Mouse (Mus musculus): Measurements from ENCODE around the gene Mtfr1l. TPM values are rescaled to one million over a fixed set of nuclear protein-coding genes. Genes with fewer than 3 reads are reported as not detected.
"Not testable (repeated sequence)": the region's sequence is repeated elsewhere in the genome, so short reads cannot be mapped to it uniquely, and the experiment has no call there.

Gene Mtfr1l
- polyA plus RNA-seq, 1 experiment from 2014 or later = 170 TPM

DNA sequence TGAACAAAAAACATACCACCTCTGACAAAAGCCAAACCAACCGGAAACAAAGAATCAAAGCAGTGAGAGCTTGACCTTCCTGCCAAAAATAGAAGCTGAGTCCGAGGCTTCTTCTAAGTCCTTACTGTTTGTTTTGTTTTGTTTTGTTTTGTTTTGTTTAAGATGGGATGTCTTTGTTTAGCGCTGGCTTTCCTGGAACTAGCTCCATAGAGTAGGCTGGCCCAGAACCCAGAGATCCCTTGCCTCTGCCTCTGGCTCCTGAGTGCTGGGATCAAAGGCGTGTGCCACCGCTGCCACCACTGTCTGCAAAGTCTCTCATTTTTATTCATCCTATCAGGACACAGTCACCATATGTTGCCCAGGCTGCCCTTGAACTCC, 39.7 kb downstream of the Mtfr1l start:
- no peak for ATAC-seq (ENCODE audit: insufficient number of reproducible peaks, insufficient read depth, low FRiP score, low read depth)
- Histone ChIP-seq H3K36me3 (ENCODE audit: control insufficient read depth, insufficient read depth, low read length) (no peaks in the 10 kb centered on the region), H3K9me3 (ENCODE audit: control insufficient read depth, low read length) (peaks cover under 1% of the 10 kb centered on the region; the same call in 1 of the 2 replicates), H3K4me2 (ENCODE audit: low read length) (no peak overlapping the region), H3K4me3 (ENCODE audit: control insufficient read depth in 1 of 2, insufficient read depth in 1 of 2, low read depth in 1 of 2, low read length in 2 of 2) (no peak overlapping the region), H3K27ac (replicated peaks in 1 of 2; ENCODE audit: control insufficient read depth in 1 of 2, insufficient read depth in 1 of 2, low read depth in 2 of 2, low read length in 2 of 2) (peak overlapping the region; percentile 21 to 82; a peak in 3 of 4 replicates), H3K27me3 (ENCODE audit: control insufficient read depth, insufficient read depth, low read length) (no peaks in the 10 kb centered on the region), H3K9ac (ENCODE audit: low read length) (no peak overlapping the region), H3K4me1 (ENCODE audit: control insufficient read depth in 2 of 2, insufficient read depth in 2 of 2, low read length in 2 of 2) (peaks cover 38 to 44% of the 10 kb centered on the region in 2 experiments)
- 61% methylated on average over 5 of the region's 5 CpGs for WGBS

- Histone ChIP-seq H3K4me2 (ENCODE audit: low read length) (no peak overlapping the region), H3K27ac (replicated peaks in 1 of 2; ENCODE audit: control insufficient read depth in 1 of 2, insufficient read depth in 1 of 2, low read depth in 2 of 2, low read length in 2 of 2) (peak overlapping the region; percentile 21 to 82; a peak in 3 of 4 replicates), H3K9ac (ENCODE audit: low read length) (0 out of 2 replicates have a peak overlapping the region, but pooled peaks have one; percentile 8), H3K4me3 (ENCODE audit: control insufficient read depth in 1 of 2, insufficient read depth in 1 of 2, low read depth in 1 of 2, low read length in 2 of 2) (no peak overlapping the region), H3K9me3 (ENCODE audit: control insufficient read depth, low read length) (peaks cover 3% of the 10 kb centered on the region; the same call in 1 of the 2 replicates), H3K27me3 (ENCODE audit: control insufficient read depth, insufficient read depth, low read length) (no peaks in the 10 kb centered on the region), H3K36me3 (ENCODE audit: control insufficient read depth, insufficient read depth, low read length) (no peaks in the 10 kb centered on the region), H3K4me1 (ENCODE audit: control insufficient read depth in 2 of 2, insufficient read depth in 2 of 2, low read length in 2 of 2) (peaks cover 38 to 44% of the 10 kb centered on the region in 2 experiments)
- 41% methylated on average over 16 of the region's 16 CpGs for WGBS
- peak; percentile 25; the same call in 1 of the 2 replicates for ATAC-seq (ENCODE audit: insufficient number of reproducible peaks, insufficient read depth, low FRiP score, low read depth)
Measured at GRCm38 (mm10) chr4:134494780-134495545, 40.2 kb downstream of the Mtfr1l start.

- not testable (repeated sequence) for H3K36me3 ChIP-seq (ENCODE audit: control insufficient read depth, insufficient read depth, low read length); H3K9ac ChIP-seq (ENCODE audit: low read length); H3K27me3 ChIP-seq (ENCODE audit: control insufficient read depth, insufficient read depth, low read length); H3K4me2 ChIP-seq (ENCODE audit: low read length); H3K9me3 ChIP-seq (ENCODE audit: control insufficient read depth, low read length); H3K4me3 ChIP-seq (ENCODE audit: control insufficient read depth in 1 of 2, insufficient read depth in 1 of 2, low read depth in 1 of 2, low read length in 2 of 2); ATAC-seq (ENCODE audit: insufficient number of reproducible peaks, insufficient read depth, low FRiP score, low read depth)
- 91% methylated on average over 6 of the region's 6 CpGs for WGBS
- Histone ChIP-seq H3K27ac (replicated peaks in 1 of 2; ENCODE audit: control insufficient read depth in 1 of 2, insufficient read depth in 1 of 2, low read depth in 2 of 2, low read length in 2 of 2) (0 out of 4 replicates have a peak overlapping the region, but pooled peaks of 1 of the 2 experiments have one; percentile 82), H3K4me1 (ENCODE audit: control insufficient read depth in 2 of 2, insufficient read depth in 2 of 2, low read length in 2 of 2) (peaks cover 38 to 44% of the 10 kb centered on the region in 2 experiments)
Measured at GRCm38 (mm10) chr4:134494161-134494560, 41.0 kb downstream of the Mtfr1l start.

DNA sequence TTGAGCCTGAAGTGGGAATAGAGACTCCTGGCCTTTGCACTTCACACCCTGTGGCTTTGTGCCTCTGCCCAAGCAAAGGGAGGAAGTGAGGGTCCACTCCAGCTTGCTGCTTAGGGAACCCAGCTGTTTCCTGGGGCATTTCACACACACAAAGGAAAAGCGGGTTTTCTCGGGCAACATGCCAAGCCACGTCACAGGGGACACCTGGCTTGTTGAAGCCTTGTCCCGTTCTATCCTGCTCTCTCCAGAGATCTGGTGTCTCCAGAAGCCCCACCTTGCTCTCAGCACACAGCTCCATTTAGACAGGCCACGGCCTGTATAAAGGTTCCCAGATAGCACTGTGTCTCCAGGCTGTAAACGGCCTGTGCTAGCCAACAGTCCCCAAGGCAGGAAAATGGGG, 43.5 kb downstream of the Mtfr1l start:
- Histone ChIP-seq H3K4me2 (ENCODE audit: low read length) (no peak overlapping the region), H3K9ac (ENCODE audit: low read length) (no peak overlapping the region), H3K27me3 (ENCODE audit: control insufficient read depth, insufficient read depth, low read length) (no peaks in the 10 kb centered on the region), H3K27ac (replicated peaks in 1 of 2; ENCODE audit: control insufficient read depth in 1 of 2, insufficient read depth in 1 of 2, low read depth in 2 of 2, low read length in 2 of 2) (no peak overlapping the region), H3K4me3 (ENCODE audit: control insufficient read depth in 1 of 2, insufficient read depth in 1 of 2, low read depth in 1 of 2, low read length in 2 of 2) (no peak overlapping the region), H3K4me1 (ENCODE audit: control insufficient read depth in 2 of 2, insufficient read depth in 2 of 2, low read length in 2 of 2) (peaks cover 23 to 25% of the 10 kb centered on the region in 2 experiments), H3K36me3 (ENCODE audit: control insufficient read depth, insufficient read depth, low read length) (no peaks in the 10 kb centered on the region), H3K9me3 (ENCODE audit: control insufficient read depth, low read length) (peaks cover 3% of the 10 kb centered on the region; the same call in 1 of the 2 replicates)
- no peak for ATAC-seq (ENCODE audit: insufficient number of reproducible peaks, insufficient read depth, low FRiP score, low read depth)
- 59% methylated on average over 6 of the region's 6 CpGs for WGBS

DNA sequence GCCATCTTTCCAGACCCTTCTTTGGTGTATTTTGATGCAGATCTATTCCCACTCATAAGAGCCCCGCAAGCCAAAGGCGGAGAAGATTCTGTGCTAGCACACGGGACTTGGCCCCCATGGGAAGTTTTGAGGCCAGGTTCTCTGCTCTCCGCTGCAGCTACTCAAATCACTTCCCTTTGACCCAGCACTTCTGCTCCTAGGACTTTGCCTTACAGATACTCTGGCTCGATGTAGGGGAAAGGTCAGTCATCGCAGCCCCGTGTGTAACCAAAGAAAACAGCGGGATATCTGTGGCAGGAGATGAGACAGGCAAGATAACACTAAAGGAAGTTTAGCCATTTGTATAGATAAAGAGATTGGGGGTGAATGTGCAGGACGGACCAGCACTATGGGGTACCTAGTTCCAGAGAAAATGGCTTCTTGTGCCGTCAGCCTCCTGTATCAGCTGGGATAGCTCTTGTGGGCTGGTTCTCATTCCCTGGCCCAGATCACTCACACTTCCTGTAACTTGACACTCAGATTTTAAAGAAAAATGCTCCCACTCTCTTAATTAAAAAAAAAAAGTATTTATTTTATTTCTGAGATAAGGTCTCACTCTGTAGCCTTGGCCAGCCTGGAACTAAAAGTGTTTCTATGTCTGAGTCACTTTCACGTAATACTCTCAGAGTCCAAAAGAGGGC, 45.1 kb downstream of the Mtfr1l start:
- ATAC-seq (ENCODE audit: insufficient number of reproducible peaks, insufficient read depth, low FRiP score, low read depth) = no peak

DNA sequence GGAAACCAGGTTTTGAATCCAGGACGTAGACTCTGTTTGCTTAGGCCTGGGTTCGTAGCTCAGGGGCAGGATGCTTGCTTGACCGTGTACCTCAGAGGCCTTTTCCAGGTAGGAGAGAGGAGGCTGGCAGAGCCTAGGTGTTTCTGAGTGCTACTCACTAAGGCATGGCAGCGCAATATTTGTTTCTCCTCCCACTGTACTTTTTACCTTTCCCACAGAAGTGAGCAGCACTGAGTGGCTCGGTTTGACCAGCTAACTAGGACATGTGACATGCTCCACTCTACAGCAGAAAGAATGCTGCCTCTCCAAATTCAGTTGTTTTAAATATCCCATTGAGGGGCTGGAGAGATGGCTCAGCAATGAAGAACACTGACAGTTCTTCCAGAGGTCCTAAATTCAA, 47.0 kb downstream of the Mtfr1l start:
- Histone ChIP-seq H3K9me3 (ENCODE audit: control insufficient read depth, low read length) (peaks cover 3% of the 10 kb centered on the region; the same call in 1 of the 2 replicates), H3K4me3 (ENCODE audit: control insufficient read depth in 1 of 2, insufficient read depth in 1 of 2, low read depth in 1 of 2, low read length in 2 of 2) (no peak overlapping the region), H3K4me2 (ENCODE audit: low read length) (no peak overlapping the region), H3K27me3 (ENCODE audit: control insufficient read depth, insufficient read depth, low read length) (no peaks in the 10 kb centered on the region), H3K4me1 (ENCODE audit: control insufficient read depth in 2 of 2, insufficient read depth in 2 of 2, low read length in 2 of 2) (peaks cover 0 to 2% of the 10 kb centered on the region in 2 experiments; a peak in 1 of 4 replicates), H3K9ac (ENCODE audit: low read length) (no peak overlapping the region), H3K27ac (replicated peaks in 1 of 2; ENCODE audit: control insufficient read depth in 1 of 2, insufficient read depth in 1 of 2, low read depth in 2 of 2, low read length in 2 of 2) (no peak overlapping the region), H3K36me3 (ENCODE audit: control insufficient read depth, insufficient read depth, low read length) (no peaks in the 10 kb centered on the region)
- ATAC-seq (ENCODE audit: insufficient number of reproducible peaks, insufficient read depth, low FRiP score, low read depth) = no peak
- WGBS = 86% methylated on average over 5 of the region's 5 CpGs

More for the DNA sequence above, 45.1 kb downstream of the Mtfr1l start:
- WGBS = 74% methylated on average over 11 of the region's 11 CpGs
- H3K9me3 ChIP-seq (ENCODE audit: control insufficient read depth, low read length) = peaks cover 3% of the 10 kb centered on the region; the same call in 1 of the 2 replicates
- H3K4me2 ChIP-seq (ENCODE audit: low read length) = no peak overlapping the region
- no peak overlapping the region for H3K4me3 ChIP-seq (ENCODE audit: control insufficient read depth in 1 of 2, insufficient read depth in 1 of 2, low read depth in 1 of 2, low read length in 2 of 2)
- no peaks in the 10 kb centered on the region for H3K36me3 ChIP-seq (ENCODE audit: control insufficient read depth, insufficient read depth, low read length)
- no peak overlapping the region for H3K27ac ChIP-seq (replicated peaks in 1 of 2; ENCODE audit: control insufficient read depth in 1 of 2, insufficient read depth in 1 of 2, low read depth in 2 of 2, low read length in 2 of 2)
- H3K9ac ChIP-seq (ENCODE audit: low read length) = no peak overlapping the region
- H3K4me1 ChIP-seq (ENCODE audit: control insufficient read depth in 2 of 2, insufficient read depth in 2 of 2, low read length in 2 of 2) = peaks cover 9 to 10% of the 10 kb centered on the region in 2 experiments
- no peaks in the 10 kb centered on the region for H3K27me3 ChIP-seq (ENCODE audit: control insufficient read depth, insufficient read depth, low read length)

DNA sequence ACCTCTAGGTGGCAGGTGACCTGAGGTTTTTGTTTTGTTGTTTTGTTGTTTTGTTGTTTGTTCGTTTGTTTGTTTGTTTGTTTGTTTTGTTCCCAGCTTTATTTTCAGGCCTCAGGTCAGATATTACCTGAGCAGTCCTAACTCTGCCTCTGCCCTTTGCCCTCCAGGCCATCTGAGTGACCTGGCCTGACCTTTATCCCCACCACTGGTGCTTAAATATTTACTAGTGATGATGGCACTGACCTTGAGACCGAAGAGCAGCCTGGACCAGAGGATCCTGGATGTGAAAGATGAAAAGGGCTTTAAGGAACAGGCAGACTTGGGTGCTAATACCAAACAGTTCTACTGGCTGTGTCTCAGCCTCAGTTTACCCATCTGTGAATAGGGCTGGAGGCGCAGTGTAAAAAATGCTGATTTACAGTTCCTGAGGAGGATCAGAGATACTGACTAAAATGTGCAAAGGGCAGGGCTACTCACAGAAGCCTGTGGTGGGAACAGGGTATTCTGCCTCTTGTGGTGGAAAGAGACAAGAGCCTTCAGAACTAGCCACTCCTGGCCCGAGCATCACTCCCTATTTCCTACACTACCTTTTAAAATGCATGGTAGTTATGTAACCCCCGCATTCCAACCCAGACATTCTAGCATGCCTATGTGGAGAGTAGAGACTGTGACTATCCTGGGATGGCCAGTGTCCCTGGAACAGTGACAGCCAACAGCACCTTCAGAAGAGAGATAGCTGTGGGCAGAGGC, 49.9 kb downstream of the Mtfr1l start:
- H3K27ac ChIP-seq (replicated peaks in 1 of 2; ENCODE audit: control insufficient read depth in 1 of 2, insufficient read depth in 1 of 2, low read depth in 2 of 2, low read length in 2 of 2) = no peak overlapping the region
- H3K4me3 ChIP-seq (ENCODE audit: control insufficient read depth in 1 of 2, insufficient read depth in 1 of 2, low read depth in 1 of 2, low read length in 2 of 2) = no peak overlapping the region
- WGBS = 78% methylated on average over 5 of the region's 5 CpGs
- no peaks in the 10 kb centered on the region; the same call in 1 of the 2 replicates for H3K27me3 ChIP-seq (ENCODE audit: control insufficient read depth, insufficient read depth, low read length)
- H3K9me3 ChIP-seq (ENCODE audit: control insufficient read depth, low read length) = peaks cover under 1% of the 10 kb centered on the region; the same call in 1 of the 2 replicates
- ATAC-seq (ENCODE audit: insufficient number of reproducible peaks, insufficient read depth, low FRiP score, low read depth) = no peak
- H3K9ac ChIP-seq (ENCODE audit: low read length) = no peak overlapping the region
- no peak overlapping the region for H3K4me2 ChIP-seq (ENCODE audit: low read length)
- no peaks in the 10 kb centered on the region for H3K36me3 ChIP-seq (ENCODE audit: control insufficient read depth, insufficient read depth, low read length)
- peaks cover 0 to 2% of the 10 kb centered on the region in 2 experiments; a peak in 1 of 4 replicates for H3K4me1 ChIP-seq (ENCODE audit: control insufficient read depth in 2 of 2, insufficient read depth in 2 of 2, low read length in 2 of 2)

Data from heart, embryonic 14.5 days (tissue).